20 mouse cellular contexts compared by ENCODE assay signal in the genomic region with DNA sequence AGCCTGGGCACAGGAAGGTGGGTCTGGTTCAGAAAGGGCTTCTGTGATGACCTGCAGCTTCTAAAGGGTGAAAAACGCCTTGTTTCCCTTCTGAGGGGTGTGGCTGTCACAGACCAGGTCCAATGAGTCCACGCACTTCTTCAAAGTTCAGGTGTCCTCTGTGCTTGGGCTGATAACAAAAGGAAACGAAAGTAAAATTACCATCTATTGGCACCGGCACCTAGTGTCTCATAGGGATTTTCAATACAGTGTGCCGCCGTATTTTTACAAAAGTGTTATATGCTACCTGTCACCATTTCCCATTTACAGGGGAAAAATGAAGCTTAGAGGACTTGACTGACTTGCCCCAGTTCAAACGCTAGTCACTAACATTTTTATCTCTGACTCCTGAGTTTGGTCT.
"Had no signal": no experiment of that assay in that cellular context is flagged by ENCODE, and none has a peak within 500 bp of the region (broad histone marks: within the 10 kb centered on the region; RNA-seq: fewer than 3 reads in every experiment).

No protein-coding gene starts in this region.

- H3K4me1 ChIP-seq: limb, embryonic 15.5 days; stomach, embryonic 15.5 days had no signal

- H3K4me2 ChIP-seq: limb, embryonic 12.5 days; limb, embryonic 15.5 days; liver, embryonic 11.5 days; lung, embryonic 14.5 days; midbrain, embryonic 13.5 days; neural tube, embryonic 12.5 days; neural tube, embryonic 15.5 days; stomach, embryonic 15.5 days had no signal

- H3K9me3 ChIP-seq: limb, embryonic 12.5 days; limb, embryonic 15.5 days; midbrain, embryonic 13.5 days; neural tube, embryonic 12.5 days; neural tube, embryonic 15.5 days; stomach, embryonic 15.5 days had no signal

- H3K36me3 ChIP-seq: limb, embryonic 12.5 days; limb, embryonic 15.5 days; midbrain, embryonic 13.5 days; neural tube, embryonic 12.5 days; neural tube, embryonic 15.5 days; stomach, embryonic 15.5 days had no signal

- H3K4me3 ChIP-seq: limb, embryonic 12.5 days; limb, embryonic 15.5 days; midbrain, embryonic 13.5 days; neural tube, embryonic 12.5 days; neural tube, embryonic 15.5 days; stomach, embryonic 15.5 days had no signal

- DNase-seq: kidney, adult 9 months; kidney, postnatal 14 days; kidney, postnatal 4 days; left cerebral cortex, postnatal 4 days; liver, postnatal 0 days; lung, embryonic 14.5 days; right cerebral cortex, adult 18-20 months; right cerebral cortex, postnatal 14 days; spleen, adult 18-20 months; thymus, postnatal 4 days had no signal

- ATAC-seq: liver, postnatal 0 days; lung, postnatal 0 days; midbrain, embryonic 13.5 days had no signal

- H3K27me3 ChIP-seq: limb, embryonic 12.5 days; limb, embryonic 15.5 days; midbrain, embryonic 13.5 days; neural tube, embryonic 12.5 days; neural tube, embryonic 15.5 days; stomach, embryonic 15.5 days had no signal

- H3K9ac ChIP-seq: limb, embryonic 12.5 days; limb, embryonic 15.5 days; liver, embryonic 14.5 days; liver, postnatal 0 days; lung, embryonic 14.5 days; midbrain, embryonic 13.5 days; neural tube, embryonic 12.5 days; neural tube, embryonic 15.5 days; stomach, embryonic 15.5 days had no signal

- H3K27ac ChIP-seq: limb, embryonic 12.5 days; limb, embryonic 15.5 days; liver, embryonic 14.5 days; macrophage; midbrain, embryonic 13.5 days; neural tube, embryonic 12.5 days; neural tube, embryonic 15.5 days; stomach, embryonic 15.5 days had no signal
